Mouse (Mus musculus) embryo, embryonic 10.5 days (tissue): ENCODE measurements around the gene Prss22.
A peak's percentile ranks its signal among the peaks of the same experiment; 100 is the strongest.
"Not testable (repeated sequence)": the region's sequence is repeated elsewhere in the genome, so short reads cannot be mapped to it uniquely, and the experiment has no call there.

Source experiments
- DNase-seq: peaks from one replicate; pipeline ENCODE4 v3.0.0-alpha.2; 2015; ENCODE audit warnings: low spot score

Gene Prss22

DNA sequence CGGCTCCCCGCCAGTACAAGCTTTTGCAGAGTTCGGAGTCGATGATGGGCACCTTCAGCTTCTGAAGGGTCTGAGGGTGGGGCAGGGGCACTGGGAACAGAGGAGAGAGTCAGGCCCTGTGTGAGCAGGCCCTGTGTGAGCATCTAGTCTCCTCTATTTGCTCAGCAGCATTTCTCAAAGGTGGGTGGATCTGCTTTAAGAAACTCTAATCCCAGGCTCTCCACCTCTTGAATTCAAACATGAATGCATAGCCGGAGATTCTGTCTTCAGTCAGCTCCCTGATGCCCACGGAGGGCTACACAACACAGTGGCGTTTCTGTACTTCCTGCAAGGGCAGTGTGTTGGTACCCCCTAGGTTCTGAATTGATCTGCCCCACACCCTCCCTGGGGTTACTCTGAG lies 3.2 kb downstream of the Prss22 start:
- no peak for DNase-seq

DNA sequence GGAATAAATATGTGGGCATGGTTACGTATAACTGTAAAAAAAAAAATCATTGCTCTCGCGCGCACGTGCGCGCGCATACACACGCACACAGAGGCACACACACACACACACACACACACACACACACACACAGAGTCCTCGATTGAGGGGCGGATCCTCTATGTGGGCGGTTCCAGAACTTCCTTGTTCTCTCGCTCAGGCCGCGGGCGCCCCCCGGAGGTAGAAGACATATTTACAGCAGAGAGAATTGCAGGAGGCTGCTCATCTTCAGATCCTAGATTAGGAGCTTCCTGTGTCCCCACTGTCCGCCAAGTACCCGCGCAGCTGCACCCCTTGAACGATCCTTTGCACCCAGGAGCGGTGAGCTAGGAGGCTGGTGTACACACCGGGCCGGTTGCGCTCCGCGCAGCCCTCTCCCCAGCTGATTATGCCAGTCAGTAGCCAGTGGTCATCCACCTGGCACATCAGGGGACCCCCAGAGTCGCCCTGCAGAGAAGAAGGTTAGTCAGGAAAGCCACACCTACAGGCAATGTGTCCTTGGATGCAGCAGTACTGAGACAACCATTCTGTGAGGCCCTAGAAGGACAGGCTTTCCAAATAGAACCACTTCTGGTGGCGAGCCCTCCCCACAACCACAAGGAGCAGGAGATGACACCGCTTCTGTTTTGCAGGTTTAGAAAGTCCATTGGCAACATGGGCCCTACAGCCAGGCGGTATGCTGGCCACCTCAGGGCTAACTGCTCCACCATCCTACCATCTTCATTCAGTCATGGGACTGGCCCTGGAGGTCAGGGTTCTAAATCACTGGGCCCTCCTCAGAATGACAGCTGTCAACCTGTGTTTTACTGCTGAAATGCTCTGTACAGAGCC lies 4.1 kb downstream of the Prss22 start:
- DNase-seq = peak; percentile 96

DNA sequence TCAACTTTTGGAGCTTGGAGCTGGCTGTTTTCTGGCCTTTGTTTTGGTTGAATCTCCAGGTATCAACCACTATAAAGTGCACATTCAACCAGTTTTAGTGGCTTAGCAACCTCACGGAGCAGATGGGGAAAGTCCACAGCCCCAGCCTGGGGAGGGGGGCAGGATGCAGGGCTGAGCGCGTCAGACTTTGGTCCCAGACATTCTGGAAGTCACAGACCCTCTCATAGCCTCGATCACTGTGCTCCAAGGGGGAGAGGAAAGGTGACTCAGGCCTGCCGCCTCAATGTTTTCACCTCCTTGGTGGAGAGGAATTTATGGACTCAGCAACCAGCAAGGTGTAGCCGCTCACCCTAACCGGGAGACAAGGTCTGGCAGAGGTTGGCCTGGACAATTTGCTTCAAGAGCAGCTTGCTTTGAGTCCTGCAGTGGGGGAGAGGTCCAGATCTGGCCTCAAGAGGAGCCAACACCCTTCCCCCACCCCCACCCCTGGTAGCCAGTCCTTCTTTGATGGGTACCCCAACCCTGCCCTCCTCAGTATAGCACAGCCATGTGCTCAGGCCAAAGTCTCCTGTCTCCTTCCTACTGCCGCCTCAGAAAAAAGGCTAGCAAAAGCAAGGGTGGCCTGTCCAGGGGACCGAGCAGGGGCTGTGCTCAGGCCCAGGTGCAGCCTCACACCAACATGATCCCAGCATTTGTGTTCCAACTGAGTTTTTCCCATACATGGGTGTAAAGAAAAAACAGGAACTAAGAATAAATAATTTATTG lies 4.9 kb downstream of the Prss22 start:
- DNase-seq = no peak

DNA sequence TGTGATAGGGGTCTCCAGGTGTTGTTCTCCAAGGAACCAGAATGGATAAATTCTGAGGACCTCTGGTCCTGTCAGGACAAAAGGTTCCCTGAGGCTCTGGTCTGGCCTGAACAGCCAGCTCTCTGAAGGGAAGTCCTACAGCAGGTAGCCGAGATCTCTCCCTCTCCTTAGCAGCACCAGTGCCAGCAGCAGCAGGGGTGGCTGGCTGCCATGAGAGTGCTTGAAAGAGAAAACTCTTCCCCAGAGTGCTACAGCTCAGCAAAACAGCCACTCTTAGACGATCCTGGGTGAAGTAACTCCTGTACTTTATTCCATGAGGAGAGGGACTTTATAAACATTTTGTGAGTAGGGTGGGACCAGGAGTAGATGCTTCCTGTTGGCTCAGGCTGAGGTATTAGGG lies 8.1 kb downstream of the Prss22 start:
- DNase-seq = no peak

DNA sequence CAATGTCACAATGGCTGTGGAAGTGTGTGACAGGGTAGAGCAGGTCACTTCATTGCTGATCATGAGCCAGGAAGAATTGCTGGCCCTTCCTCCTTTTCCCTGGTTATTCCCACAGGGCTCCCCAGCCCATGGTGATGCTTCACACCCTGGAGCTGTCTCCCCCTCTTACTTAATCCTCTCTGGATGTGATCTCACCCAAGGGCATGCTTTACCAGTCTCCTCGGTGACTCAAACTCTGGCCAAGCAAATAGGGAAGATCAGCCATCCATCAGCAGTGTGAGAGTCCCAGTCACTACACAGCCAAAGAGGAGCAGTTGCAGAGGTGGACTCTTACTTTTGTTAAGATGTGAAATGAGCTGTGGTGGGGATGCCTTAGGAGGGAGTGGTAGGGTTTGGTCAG lies 12.9 kb downstream of the Prss22 start:
- DNase-seq = no peak

DNA sequence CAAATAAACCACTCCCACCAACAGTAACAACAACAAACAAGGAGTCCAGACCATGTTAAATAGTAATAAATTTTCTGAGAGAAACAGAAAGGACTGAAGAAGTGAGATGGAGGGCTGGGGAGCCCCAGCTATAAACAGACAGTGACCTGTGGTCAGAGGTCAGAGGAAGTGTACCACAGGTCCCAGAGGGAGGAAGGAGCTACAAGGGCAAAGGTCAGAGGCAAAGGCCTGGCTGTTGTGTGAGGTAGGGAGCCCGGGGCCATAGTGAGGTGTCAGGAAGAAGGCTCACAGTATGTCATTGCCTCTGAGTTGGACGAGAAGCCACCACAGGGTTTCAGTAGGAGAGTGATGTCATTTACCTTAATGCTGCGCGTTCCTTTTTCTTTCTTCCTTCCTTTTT lies 15.0 kb downstream of the Prss22 start:
- DNase-seq = peak; percentile 21

DNA sequence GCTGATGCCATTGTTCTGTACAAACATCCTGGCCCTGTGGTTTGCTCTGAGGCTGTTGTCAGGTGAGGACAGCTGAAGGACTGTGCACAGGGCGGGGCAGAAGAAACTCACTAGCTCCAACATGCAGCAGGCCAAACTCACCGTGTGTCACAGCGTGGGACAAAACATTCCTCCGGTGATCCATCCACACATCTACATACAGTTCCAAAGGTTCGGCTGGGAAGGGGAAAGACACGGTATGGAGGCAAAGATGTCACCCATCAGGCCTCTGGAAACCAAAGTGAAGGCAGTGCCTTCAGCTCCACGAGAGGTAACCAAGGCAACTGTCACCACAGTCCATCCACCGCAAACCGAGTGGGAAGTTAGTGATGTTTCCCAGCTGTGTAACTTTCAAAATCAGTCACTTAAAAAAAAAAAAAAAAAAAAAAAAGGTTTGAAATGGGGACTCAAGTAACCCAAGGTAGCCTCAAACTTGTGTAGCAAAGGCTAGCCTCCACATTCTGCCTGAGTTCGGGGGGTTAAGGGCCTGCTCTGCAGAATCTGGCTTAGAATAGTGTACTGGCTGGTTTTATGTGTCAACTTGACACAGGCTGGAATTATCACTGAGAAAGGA lies 17.5 kb downstream of the Prss22 start, which contains the start of gene Prss30:
TSS of gene Prss30 (minus strand) at position 270 of the 613 bp plus-strand sequence.
- no peak for DNase-seq

DNA sequence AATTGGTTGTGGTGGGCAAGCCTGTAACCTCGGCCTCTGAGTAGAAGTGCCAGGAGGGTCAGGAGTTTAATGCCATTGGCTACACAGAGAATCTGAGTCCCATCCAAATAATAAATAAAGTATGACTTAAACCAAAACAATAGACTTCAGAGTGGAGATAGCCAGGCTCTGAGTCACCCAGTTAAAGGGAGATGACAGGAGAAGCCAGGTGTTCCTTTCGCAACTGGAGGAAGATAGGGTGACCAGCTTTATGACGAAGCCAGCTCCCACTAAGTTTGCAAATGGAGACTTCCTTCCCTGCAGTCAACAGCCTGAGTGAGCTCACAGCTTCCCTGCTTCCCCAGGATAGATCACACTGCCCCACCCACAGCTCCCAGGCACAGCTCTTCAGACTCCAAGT lies 18.4 kb downstream of the Prss22 start:
- no peak for DNase-seq

DNA sequence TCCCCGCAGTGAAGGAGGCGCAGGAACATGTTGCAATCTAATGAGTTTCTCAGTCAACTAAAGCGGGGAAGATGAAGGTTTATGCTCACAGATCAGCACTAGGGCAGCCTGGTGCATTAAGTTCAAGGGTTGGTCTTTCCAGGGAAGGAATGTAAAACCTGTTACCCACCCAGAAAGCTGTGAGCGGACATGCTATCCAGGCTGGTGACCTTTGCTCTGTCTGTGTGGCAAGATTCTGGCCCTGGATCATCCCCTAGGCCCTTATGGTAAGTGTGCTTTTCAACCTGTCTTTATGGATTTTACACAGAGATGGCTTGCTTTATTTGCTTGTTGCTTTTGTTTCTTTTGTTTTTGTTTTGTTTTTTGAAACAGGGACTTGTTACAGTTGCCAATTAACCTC lies 21.2 kb downstream of the Prss22 start:
- DNase-seq = no peak

DNA sequence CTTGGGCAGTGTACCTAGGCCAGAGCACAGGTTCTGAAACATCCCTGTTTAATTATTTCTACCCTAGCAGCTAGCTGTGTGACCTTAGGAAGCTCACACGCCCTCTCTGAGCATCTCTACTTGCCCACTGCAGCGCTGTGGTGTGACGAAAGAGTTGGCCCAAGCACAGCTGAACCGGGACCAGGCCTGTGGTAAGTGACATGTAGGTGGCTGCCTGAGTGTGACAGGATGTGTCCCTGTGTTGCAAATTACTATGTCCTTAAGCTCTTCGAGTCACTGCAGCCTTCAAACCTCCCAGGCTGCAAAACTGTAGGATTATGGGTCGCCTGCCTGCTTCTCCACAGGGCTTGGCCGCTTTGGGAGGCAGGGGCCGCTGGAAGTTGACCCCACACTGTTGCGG lies 26.6 kb downstream of the Prss22 start:
- no peak for DNase-seq

DNA sequence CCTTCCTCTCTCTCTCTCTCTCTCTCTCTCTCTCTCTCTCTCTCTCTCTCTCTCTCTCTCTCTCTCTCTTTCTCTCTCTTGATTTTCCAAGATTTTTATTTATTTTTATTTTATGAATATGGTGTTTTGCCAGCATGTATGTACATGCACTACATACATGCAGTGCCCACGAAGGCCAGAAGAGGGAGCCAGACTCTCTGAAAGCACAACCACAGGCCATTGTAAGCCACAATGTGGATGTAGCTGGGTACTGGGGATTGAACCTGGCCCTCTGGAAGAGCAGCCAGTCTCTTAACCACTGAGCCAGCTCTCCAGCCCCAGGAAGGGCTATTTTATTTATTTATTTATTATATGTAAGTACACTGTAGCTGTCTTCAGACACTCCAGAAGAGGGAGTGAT lies 28.7 kb downstream of the Prss22 start:
- DNase-seq = peak; percentile 82

DNA sequence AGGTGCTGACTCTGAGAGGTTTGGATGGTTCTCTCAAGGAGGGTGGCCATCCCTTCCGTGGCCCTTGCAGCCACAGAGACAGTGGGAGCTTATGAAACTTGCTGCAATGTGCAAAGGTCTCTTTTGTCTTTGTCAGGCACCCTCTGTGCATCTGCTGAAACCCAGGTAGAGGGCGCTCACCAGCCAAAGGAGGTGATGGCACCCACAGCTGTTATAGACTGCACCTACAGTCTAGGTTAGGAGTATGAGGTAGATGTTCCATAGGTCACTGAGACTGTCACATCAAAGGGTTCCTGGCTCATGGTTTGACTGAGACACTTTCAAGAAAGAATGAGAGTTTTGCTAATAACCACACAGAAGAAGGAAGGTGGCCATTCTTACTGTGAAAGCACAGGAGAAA lies 29.1 kb downstream of the Prss22 start:
- DNase-seq = no peak

DNA sequence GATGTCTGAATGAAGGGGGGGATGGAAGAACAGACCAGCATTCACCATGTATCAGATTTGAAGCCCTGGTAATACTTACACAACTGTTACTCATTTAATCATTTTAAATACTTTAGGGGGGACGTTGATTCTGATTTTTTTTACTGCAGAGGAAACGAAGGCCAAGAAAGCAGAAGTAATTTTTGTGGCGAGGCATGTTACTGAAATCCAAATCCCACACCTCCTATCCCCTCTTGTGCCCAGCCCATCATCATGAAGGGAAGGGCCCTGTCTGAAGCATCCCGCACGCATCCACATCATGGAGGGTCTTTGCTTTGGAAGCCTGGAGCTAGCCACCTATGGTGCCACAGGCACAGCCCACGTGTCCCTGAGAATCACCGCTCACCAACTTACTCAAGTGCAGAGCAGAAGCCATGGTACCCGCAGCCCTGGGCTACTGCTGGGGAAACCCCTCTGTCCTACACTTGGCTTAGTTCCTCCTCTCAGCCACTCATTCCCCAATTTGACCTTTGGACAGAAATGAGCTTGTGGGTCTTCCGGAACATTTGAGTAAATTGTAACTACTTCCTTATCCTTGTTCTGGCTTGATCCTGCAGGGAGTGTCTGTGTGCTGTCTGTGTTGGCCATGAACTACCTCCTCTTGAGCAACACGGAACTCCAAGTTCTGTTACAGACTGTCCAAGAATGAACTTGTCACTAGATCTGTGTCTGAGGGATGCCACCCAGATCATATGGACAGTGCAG lies 31.1 kb downstream of the Prss22 start:
- DNase-seq = no peak

DNA sequence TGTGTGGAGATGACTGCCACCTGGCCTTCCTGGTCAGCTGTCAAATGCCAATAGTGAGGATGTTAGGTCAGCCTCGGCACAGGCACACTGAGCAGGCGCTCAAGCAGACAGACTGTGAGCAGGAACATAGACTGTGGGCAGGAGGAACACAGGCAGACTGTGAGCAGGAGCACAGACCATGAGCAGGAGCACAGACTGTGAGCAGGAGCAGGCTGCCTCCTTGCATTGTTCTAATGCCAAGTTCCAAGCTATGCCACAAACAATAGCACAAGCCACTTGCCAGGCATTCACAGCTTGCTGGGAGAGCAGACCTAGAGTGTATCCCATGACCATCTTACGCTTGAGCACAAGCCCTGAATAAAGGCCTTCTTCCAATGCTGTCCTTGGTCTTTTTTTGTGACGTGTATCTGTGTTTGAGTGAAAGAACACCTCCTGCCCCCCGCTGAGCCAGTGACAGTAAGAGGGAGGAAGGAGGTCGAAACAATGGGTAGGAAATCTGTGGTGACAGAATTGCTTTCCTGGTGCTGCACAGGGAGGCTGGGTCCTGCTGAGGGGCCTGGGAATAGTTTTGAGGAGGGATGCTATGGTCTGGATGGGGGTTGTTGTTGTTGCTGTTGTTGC lies 32.0 kb downstream of the Prss22 start:
- DNase-seq = no peak

DNA sequence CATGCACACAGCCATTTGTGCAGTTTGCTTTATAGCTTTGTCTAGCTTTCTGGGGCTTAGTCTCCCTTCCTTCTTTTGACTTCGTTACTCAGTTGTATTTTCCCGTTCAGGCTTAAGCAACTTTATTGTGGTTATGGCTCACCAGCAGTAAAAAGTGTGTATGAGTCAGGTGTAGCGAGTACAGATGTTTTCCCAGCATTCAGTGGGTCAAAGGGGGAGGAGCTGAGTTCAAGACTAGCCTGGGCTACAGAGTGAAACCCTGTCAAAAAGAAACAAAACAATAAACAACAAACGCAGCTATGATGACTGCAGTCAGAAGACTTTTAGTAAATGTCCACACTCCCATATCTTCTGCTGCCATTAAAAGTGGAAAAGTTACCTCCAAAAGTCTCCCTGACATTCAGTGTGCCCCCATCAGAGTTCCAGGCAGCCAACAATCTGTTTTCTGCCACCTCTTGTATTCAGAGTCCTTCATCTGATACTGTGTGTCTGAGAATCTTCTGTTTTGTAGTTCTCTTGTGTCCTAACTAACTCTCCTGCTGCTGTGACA lies 36.3 kb downstream of the Prss22 start:
- no peak for DNase-seq

DNA sequence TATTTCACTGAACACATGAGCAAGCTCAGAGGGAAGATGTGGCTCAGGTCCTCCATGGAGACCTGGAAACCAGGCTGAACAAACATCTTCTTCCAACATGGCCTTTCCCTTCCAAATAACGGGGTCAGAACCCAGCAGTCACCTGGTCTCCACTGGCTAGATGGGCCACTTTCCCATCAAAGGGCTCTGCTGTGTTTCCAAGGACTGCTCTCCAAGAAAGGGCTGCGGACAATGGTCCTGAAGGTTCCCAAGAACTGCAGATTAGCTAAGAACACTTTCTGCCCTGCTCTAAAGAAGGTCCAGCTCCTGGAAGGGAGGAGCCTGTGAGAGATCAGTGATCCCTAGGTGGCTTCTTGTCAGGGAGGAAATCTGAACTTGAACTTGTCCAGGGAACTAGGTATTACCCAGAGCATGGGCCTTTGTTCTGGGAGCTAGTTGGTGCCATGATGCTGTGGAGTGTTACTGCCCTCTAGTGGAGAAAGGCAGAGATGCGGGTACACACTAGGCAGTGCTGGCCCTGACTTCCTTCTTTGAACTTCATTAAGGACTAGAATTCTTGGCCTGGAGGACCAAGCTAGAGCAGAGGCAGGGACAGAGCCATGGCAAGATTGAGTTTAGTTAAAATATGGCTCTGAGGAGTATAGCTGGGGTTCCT lies 37.7 kb downstream of the Prss22 start:
- DNase-seq = peak; percentile 95

DNA sequence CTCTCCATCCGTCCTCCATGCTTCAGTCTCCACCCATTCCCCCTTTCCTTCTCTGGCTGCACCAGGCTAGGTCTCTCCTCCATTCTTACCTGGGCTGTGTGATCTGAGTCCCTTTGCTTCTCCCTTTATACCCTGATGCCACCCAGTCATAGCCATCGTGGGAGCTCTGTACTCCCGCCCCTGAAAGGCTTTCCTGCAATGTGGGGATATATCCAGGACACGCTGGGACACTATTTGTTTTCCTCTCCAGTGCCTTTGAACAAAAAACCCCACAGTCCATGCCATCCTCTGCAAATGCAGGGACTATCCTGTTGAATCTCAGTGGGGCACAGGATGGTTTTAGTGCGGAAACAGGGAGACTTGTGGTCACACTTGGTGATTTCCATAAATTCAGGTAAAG lies 42.7 kb downstream of the Prss22 start, which contains the start of gene Sbpl:
TSS of gene Sbpl (minus strand) at position 101 of the 400 bp plus-strand sequence.
- DNase-seq = no peak

DNA sequence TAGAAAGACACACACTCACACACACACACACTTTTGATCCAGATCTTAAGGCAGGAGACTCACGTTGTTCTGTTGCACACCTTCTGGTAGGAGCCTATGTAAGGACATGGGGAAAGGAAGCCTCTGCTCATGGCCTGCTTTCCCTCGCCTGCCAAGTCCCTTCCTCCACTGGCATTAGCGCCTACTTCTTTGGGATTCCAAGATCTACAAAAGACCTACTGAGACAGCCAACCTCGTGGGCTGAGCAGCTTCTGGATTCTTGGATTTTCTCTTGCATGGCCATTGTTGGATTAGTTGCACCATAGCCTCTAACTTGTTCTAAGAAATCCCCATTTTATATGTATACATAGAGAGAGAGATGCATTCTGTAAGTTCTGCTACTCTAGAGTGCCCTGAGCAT lies 47.1 kb downstream of the Prss22 start:
- DNase-seq = not testable (repeated sequence)

DNA sequence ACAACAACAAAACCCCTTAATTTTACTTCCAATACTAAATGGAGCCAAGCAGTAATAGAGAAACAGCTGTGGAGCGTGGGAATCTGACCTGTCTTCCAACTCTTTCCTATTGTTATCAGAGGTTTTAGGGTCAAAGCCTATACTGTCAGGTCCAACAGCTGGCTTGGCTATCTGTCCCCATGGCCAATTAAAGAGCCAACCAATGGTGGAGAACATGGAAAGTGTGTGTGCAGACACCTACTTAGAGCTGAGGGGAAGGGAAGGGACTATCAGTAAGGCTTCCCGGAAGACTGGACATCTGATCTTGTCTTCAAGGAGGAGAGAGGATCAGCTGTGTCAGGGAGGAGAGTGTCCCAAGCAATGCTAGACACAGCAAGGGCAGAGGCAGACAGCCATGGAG lies 48.8 kb downstream of the Prss22 start:
- no peak for DNase-seq

DNA sequence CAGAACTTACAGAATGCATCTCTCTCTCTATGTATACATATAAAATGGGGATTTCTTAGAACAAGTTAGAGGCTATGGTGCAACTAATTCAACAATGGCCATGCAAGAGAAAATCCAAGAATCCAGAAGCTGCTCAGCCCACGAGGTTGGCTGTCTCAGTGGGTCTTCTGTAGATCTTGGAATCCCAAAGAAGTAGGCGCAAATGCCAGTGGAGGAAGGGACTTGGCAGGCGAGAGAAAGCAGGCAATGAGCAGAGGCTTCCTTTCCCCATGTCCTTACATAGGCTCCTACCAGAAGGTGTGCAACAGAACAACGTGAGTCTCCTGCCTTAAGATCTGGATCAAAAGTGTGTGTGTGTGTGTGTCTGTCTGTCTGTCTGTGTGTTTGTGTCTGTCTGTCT lies 50.4 kb downstream of the Prss22 start:
- DNase-seq = not testable (repeated sequence)
